Mouse (Mus musculus): Measurements from ENCODE around the gene Smg7.

Gene Smg7

DNA sequence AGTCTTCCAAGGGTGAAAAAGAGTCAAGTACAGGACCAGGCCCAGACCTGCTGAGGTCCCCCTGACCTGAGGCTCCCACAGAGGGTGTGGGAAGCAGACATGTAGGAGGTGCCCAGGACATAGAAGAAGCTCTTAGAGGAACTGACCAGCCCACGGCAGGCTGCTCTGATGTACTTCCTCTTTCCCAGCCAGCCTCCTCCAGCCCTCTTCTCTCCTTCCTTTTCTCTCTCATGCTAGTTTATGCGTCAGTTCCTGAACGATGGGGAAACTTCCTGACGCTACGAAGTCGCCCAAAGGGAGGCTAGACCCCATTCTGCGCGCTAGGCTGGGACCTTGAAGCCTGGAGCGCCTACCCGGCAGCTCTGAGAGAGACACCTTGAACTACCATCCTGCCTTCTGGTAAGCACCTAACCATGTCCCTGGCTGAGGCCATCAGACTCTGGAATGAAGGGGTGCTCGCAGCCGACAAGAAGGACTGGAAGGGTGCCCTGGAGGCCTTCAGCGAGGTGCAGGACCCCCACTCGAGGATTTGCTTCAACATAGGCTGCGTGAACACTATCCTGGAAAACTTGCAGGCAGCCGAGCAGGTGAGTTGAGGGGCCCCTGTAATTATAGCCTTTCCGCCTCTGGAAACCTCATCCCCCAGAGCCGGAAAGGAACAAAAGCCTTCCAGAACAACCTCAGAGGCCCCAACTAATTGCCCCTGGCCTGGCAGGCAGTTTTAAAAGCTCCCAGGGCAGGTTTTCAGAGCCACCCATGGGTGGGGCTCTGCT, 94.6 kb downstream of the Smg7 start:
- DNase-seq (ENCODE audit: low spot score): no peak

DNA sequence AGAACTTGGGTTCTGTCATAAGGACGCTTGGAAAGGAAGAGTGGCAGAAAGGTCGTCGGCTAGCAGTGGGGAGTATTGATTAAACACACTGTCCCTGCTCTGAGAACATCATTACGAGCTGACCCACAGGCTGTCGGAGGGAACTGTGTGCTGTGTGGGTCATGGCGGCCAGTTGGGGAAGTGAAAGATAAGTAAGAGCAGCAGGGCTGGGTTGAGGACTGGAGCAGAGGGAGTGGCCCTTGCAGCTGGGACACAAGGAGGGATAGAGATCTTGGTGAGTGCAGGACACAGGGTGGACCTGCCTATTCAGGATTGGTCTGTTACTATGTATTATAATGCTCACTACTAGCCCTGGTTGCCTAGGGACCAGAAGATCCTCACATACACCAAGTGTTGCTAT, 97.5 kb downstream of the Smg7 start:
- no peak for DNase-seq (ENCODE audit: low spot score)

DNA sequence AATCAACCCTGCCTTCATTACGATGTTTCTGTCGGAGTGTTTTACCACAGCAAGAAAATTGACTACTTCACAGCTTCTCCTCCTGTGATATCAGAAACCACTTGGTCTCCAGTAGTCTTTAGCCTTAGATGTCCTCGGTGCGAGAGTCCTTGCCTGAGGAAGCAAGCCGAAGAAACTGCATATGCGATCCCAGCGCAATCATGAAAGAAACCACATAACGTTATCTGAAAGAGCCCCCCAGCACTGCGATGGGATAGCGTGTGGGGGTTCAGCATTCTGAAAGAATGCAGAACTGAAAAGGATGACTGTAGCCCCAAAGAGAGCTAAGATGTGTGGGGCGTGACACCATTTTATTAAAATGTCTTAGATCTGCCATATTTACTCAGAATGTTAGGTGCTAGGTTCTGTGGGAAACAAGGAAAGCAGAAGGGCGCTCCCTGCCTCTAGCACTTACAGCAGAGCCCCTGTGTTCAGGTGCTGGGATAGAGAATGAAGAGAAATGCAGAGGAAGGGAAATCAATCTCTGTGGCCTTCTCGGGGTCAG, 101.7 kb downstream of the Smg7 start:
- DNase-seq (ENCODE audit: low spot score): no peak

DNA sequence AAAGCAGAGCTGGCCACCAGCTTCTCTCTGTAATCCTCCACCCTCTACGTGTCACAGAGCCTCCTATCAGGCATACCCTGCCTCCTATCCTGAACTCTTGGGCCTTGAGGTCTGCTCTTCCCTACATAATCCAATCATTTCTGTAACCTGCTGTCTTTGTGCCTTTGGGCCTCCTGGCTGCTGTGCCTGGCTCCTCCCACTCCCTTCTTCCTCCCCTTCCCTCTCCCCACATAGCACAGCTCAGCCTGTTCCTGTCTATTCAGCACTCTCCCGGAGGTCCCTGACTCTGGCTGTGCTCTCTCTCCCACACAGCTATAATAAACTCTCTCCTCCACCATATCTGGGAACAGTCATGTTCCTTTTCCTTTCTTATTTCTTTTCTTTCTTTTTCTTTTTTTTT, 102.5 kb downstream of the Smg7 start, which contains the start of gene Ncf2:
Gene Ncf2, plus strand, starts transcription at position 298 of the 400 bp plus-strand sequence.
- peak; percentile 31 for DNase-seq (ENCODE audit: low spot score)

DNA sequence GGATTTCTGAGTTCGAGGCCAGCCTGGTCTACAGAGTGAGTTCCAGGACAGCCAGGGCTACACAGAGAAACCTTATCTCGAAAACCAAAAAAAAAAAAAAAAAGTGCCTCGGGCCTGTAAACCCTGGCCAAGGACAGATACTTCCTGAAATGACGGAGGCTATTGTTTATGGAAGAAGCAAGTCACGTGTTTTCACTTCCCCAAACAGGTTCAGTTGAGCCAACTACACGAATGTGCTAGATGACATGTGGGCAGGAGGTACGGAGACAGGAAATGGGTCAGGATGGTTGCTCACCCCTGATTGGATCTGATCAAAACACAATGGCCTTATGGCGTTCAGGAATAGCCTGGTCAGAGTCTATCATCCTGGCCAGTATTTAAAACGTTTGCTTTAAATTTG, 104.3 kb downstream of the Smg7 start:
- DNase-seq (ENCODE audit: low spot score): no peak

DNA sequence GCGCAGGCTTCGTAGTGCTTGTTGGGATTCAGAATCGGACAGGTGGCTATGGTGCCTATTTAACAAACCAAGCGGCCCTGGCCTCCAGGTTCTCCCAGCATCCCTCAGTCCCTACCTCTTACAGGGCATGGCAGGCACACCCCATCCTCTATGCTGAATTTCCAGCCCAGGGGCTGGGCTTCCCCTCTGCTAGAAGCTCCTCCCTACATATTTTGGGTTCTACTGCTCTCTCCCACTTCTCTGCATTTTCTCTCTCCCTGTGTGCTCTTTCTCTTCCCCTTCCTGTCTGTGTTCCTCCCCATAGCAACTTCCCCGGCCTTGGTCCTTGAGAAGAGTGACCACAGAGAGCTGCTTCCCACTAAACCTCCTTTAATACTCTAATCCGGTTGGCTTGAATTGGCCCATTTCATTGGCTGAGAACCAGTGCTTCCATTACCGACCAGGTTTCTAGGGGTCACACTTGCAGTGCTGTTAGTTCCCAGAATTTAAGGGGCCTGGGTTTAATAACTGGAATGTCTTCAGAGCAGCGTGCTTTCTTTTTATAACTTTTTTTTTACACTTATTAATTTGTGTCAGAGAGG, 105.7 kb downstream of the Smg7 start:
- DNase-seq (ENCODE audit: low spot score): no peak

DNA sequence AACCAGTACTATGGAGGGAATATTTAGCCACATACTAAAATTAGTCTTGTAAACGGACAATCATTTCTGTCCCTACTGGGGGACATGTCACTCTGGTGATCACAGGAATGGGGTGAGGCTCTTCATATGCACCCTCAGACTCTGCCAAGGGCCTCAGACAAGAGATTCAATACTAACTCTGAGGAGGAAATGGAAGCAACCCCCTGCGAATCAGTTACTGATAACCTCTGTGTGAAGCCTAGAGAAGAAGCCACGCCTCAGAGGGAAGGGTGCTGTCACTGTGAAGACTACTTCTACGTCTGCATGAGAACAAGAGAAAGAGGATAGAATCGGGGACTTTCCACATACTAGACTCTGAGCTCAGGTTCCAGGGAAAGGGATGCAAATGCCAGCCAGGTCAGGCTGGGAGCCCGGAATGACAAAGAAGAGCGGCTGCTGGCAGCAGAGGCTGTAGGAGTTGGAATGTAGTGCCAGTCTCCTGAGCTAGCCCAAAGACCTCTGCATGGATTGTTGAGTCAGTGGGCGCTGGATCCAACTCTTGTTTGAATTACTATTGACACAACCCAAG, 106.7 kb downstream of the Smg7 start:
- no peak for DNase-seq (ENCODE audit: low spot score)

DNA sequence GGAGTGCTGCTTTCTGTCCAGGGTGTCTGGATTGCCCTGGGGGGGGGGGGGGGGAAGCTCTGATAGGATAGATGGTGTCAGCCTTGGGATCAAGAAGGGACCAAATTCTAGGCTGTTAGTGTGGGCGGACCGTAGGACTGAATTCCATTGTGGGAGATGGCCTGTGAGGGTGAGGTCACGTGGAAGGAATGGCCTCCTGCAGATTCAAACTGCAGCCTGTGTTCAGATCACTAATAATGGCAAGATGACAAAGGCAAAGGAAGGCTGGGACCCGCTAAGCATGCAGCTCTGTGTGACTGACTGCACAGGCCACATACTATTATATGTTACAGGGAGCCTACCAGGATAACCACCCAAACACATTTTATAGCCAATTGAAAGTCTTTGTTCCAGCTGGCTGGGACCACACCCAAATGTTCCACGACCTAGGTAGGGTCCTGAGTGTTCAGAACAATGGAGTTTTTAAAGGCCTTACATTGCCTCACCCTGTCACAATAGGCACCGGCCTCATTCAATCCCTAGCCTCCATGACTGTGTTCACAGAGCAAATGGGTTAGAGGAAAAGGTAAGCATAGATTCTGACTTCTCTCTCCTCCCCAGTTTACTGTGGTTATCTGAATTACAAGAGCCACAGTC, 108.8 kb downstream of the Smg7 start:
- no peak for DNase-seq (ENCODE audit: low spot score)

DNA sequence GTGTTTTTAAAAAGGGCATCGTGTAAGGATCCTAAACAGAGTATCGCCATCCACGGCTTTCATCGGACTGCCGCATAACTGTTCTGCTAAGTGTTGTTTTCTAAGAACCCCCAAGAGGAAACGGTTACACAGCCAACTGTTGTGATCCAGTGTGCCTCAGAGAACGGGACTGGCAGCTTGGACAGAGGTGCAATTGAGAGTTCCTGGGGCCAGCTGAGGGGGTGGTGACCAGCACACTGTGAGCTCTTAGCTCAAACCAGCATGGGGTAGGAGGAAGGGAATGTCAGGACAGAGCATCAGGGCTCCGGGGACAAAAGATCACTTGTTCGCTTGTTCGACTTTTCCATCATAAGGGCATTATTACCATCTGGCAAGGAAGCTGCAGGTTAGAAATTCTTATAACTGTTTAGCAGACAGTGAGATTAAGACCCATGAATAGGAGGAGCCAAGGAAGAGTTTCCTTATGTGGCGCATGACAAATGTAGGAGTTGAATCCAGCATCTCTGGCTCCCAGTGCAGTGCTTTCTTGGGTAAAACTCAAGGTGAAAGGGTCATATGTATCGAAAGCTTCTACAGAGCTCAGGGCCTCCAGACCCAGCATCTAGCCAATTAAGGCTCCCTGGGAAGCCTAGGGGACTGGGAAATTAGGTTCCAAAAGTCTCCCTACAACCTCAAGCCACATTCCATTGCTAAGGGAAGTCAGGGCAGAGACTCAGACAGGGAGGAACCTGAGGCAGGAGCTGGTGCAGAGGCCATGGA, 109.5 kb downstream of the Smg7 start:
- no peak for DNase-seq (ENCODE audit: low spot score)

DNA sequence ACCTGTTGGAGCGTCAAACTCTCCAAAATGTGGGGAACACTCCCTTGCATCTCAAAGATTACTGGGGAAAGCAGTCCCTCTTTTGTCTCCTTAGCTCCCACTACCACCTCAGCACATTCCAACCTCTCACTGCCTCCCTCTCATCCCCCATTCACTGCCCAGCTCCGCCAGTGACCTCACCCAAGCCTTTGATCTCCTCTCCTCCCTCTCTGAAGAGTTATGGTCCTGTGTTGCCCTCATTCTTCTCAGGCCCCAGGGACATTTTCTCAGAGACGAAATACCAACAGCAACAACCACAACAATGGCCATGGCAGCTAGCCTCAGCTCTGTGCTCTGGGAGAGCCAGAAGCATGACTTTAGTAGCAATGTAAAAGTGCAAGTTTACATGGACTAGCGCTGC, 111.2 kb downstream of the Smg7 start:
- DNase-seq (ENCODE audit: low spot score): no peak

DNA sequence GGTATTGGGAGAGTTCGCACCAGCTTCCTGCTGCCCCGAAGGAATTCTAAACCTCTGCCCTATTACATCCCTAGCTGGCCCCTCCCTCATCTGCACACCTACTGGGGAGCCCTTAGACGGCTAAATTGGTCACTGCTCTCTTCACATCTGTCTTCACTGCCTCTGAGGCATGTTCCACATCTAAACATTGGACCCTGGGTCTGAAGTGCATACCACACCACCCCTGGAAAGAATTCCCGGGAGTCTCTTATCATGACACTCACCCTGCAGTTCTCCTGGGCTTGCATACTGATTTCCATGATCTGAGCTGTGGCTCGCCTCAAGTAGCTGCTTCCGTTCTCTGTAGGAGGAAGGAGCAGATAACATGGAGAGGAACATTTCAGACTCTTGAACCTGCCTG, 111.6 kb downstream of the Smg7 start:
- DNase-seq (ENCODE audit: low spot score): no peak

DNA sequence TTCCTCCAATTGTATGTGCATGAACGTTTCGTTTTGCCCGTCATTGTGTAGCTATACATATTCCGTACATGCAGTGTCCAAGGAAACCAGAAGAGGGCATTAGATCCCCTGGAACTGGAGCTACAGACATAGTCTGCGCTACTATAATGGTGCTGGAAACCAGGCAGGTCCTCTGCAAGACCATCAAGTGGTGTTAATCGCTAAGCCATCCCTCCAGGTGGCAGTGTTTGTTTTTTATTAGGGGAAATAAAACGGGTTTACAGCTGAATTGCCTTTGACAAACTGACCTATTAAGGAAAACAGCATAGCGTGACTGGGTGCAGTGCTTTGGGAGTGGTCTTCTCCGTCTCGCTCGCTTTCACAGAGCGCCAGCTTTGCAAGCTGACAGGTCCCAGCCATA, 112.2 kb downstream of the Smg7 start:
- no peak for DNase-seq (ENCODE audit: low spot score)

DNA sequence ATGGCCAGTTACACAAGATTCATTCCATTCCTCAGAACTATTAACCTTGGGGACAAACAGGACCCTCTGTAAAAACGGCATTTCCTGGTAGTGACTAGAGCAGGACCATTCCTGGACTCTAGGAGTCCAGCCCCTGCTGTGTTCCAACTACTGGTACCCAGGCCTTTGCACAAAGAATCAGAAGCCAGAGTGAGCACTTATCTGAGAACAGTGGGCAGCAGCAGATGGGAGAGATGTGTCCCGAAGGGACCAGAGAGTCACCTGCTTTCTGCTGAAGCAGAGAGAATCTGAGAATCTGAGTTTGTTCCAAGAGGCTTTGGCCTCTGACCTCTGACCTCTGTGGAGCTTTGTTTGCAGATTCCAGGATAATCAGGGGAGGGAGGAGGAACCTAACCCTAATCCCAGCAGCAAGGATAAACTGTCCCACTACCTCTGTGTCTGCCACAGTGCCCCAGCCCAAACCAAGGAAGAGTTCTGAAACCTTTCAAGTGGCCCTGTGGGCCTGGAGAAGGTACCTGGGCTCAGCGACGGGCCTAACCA, 114.3 kb downstream of the Smg7 start:
- no peak for DNase-seq (ENCODE audit: low spot score)
